Mouse (Mus musculus): ENCODE data around the gene Ly6g6f.

Gene Ly6g6f

DNA sequence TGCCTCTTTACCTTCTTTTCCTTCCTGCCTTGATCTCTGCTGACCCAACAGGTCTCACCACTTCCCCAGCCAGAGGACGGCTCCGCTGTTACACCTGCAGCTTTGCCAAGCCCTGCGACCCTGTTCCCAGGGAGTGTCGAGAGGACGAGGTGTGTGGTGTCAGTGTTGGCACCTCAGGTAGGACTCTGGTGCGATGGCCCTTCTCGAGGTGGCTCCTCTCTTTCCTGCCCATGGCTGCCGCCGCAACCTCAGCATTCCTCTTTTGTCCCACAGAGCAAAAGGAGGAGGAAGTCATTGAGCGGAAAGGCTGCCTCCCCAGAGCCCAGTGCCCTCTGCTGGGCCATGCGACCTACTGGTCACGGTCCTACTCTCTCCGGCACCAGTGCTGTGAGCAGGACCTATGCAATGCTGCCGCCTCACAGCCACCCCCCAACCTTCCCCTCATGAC is 7.6 kb downstream of the Ly6g6f start, which contains the start of gene Ly6g6d:
TSS of gene Ly6g6d (minus strand) at position 280 of the 448 bp plus-strand sequence.
- DNase-seq (ENCODE audit: extremely low spot score) = peak; percentile 54

DNA sequence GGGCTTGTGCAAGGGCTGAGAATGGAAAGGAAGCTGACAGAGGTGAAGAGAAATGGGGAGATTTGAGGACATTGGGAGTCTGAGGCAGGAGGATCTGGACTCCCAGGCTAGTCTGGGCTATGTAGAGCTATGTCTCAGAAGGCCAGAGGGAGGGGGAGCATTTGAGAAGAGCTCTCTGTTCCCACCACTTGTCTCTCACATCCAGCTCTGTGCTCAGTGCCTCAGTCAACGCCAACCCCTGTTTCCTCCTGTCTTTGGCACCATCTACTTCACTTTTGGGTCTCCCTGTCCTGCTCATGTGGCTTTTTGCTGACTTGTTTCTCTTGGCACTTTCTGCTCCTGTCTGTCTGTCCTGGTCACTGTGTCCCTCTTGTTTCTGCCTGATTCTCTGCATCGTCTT is 8.1 kb downstream of the Ly6g6f start:
- no peak for DNase-seq (ENCODE audit: extremely low spot score)

DNA sequence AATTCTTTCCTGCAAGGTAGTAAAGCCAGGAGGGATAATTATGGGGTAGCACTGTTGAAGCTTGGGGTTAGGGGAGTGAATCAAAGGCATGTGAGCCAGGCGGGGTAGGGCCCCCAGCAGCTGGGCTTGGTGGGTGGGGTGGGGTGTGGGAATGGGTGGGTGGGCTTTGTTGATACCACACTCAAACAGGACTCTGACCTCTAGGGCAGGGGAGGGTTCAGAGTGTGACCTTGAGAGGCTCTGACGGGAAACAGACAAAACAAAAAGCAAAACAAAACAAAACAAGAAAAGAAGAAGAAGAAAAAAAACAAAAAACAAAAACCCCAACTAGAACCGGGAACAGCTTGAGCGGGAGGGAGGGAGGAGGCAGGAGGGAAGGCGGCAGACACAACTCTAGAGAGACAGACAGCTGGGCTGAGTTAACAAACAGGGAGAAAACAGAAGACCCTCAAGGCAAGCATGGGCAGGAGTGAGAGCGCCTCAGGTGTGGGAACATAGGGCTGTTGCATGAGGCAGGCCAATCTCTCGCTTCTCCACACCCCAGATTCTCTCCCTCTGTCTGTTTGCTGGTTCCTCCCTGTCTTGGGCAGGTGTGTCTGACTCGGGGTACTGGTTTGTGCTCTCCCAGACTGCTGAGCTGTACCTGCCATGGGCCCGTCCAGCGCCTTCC is 8.8 kb downstream of the Ly6g6f start, which contains the start of gene Ly6g6e:
TSS of gene Ly6g6e (plus strand) at position 396 of the 670 bp plus-strand sequence.
- DNase-seq (ENCODE audit: extremely low spot score) = no peak

DNA sequence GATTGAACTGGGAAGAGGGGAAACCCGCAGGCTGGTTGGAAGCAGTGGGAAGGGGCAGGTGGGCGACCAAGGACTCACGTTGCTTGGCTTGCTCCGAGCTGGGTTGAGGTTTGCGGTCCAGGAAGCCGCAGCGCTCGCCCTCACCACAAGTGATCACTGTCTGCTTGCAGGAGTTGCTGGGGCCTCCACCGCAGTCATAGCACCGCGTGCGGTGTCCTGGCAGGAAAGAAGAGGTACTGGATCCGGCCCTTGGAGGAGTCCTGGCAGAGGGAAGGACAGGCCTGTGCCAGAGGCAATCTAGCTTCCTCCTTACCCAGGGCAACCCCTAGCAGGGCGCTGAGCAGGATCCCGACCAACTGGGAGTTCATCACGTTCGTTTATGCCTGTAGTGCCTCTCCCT is 11.3 kb downstream of the Ly6g6f start:
- DNase-seq (ENCODE audit: extremely low spot score) = no peak

DNA sequence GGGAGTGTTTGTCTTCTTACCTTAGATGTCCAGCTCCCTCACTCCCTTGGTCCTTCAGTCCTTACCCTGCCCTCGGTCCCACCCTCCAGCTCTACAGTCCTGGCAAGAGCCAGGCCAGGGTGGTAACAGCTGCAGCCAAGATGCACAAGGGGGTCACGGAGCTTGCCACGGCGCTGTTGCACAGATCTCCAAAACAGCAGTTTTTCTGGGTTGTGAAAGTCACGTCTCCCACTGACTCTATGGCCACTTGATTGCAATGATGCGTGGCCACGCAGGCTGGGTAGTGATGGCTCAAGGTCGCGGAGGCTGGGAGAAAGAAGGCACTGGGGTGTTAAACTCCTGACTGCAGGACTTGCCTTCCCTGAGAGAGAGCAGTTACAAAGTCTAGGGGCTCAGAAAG is 14.0 kb downstream of the Ly6g6f start:
- DNase-seq (ENCODE audit: extremely low spot score) = no peak

DNA sequence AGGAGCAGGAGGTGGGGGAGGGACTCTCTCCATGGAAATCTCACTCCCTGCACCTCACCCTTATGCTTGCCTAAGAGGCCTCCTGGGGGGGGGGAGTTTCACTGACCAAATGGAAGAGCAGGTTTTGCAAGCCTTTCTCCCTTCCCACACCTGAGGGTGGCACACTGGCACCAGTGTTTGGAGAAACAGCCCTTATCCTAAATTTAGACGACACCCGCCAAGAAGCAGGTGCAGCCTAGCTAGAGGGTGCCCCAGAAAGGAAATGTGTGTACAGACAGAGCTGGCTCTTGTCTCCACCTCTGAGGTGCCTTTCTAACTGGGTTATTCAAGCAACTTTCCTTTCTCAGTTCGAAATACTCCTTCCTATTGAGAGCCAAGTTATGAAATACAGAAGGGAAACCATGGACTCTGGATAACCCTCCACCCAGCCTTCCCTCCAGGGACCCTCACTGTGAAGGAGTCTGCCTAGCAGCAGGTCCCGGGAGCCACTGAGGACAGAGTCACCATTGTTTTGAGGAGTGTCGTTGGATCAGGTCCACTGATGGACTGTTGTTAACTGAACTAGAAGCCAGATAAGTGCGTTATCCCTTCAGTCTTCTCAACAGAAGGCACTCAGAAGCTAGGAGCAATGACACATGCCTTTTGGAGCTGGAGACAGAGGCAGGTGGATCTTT is 14.7 kb downstream of the Ly6g6f start:
- DNase-seq (ENCODE audit: extremely low spot score) = no peak

DNA sequence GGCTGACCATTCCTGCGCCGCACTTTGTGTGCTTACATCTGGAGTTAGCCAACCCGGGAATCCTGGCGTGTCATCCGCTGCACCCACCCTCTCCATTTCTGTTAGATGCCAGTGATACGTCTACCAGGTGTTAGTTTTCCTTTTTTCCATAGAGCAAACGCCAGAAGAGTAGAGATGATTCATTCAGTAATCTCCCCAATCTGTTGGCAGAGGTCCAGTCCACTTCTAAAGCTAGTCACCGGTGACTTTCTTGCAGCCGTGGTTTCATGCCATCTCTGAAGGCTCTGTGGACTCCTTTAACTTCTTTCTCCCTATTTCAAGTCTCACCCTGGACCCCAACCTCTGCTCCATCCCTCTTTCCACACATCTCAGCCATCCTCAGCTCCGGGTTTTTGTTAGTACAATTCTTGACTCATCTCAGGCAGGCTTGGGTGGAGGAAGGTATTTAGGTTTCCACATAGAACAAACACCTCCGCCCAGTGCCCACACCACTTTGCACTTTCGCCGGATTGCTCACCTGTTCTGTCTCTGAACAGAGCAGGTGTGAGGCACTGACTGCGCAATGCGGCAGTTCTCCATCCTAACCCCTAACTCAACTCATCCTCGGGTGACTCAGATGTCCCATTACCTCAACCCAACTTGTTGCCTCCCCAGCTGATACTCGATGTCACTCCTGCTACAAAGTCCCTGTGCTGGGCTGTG is 17.0 kb downstream of the Ly6g6f start:
- no peak for DNase-seq (ENCODE audit: extremely low spot score)

DNA sequence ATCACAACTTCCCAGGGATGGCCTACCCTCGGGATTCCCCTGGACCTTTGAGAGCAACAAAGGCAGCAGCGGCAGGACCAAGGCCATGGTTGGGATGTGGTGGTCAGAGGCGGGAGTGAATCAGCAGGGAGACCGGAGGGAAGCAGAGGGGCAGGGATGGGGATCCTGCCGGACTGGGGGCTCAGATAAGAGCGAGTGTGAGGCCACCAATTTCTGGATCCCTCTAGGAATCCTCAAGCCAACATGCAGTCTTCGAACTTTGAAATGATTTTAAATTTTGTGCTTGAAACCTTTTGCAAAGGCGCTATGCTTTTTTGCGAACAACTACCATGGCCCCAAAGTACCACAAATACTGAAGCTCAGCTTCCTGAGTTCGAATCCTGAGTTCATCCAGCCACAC is 19.3 kb downstream of the Ly6g6f start, which contains the start of gene Mpig6b:
TSS of gene Mpig6b (minus strand) at position 101 of the 400 bp plus-strand sequence.
- DNase-seq (ENCODE audit: extremely low spot score) = no peak

DNA sequence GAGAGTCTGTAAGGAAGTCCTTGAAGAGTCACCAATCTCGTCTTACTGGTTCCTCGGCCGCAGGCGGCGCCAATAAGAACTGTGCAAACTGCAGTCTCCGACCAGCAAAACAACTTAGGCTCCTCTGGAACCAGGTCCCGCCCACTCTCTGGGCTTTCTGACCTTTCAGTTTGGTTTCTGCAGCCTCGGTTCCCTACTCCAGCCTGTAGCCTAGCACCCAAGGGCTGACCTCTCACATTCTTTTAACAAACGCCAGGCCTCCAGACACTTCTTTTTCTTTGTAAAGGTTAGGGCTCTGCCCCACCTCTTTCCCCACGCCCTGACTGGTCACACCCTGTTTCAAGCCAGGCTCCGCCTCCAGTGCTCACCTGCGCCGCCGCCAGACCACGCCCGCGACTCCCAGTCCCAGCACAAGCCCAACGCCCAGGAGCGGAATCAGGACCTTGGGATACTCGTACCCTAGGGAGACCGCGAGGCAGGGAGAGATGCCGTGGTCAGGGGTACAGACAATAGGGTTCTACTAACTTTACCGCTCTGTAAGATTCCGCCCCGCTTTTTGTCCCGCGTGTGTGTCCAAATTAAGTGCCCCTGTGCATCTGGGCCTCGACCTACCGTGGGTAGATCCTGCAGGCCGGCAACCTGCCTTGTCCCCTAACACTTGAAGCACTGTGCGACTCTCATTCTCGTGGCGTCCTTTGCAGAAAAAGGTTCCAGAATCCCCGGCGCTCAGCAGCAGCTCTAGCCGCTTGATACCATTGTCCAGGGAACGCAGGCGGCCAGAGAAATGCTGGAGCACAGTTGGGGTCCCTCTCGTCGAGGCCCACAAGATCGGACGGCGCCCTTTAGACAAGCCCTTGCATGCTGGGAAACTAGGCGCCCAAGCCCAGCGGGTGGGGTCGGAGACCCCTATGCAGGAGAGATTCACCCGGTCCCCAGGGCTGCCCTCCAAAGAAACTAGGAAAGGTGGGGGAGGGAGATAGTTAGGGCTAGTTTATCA is 20.2 kb downstream of the Ly6g6f start, which contains the start of gene Ly6g6c:
TSS of gene Ly6g6c (plus strand) at position 438 of the 997 bp plus-strand sequence.
- peak; percentile 61 for DNase-seq (ENCODE audit: extremely low spot score)

DNA sequence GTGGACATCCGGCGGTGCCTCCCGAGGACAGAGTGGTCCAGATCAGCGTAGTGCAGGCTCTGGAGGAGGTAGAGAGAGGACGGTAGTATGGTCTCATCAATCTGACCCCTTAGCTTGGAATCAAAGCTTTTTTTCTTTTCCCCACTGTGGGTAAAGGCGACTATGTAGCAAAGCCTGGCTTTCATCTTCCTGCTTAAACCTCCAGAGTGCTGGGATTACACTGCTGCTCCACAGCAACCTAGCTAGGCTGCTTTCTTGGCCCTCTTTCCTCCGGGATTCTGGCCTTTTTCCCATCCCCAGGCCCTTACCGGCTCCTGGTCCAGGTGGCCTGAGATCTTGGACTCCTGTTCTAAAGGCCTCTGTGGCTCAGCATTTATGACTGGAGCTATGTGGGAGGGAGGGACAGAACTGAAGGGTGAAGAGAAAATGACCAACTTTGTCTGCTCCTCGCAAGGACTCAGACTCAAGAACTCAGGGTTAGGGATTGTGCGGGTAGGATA is 21.0 kb downstream of the Ly6g6f start:
- DNase-seq (ENCODE audit: extremely low spot score) = no peak

DNA sequence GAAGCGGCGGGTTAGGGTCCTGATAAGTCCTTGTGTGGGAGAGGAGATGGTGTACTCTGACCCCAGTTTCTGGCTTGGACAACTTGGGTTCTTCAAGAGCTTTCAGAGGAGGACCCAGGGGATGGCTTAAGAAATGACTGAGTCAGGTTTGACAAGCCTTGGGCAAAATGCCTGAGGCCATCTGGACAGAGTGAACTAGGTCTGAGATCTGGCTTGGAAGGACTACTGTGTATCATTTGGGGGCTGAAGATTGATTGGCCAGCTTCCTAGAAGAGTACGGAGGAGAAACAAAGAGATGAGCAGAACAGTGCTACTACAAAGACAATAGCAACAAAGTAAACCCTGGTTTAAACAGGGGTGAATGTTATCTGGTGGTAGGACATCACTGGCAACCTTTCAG is 21.9 kb downstream of the Ly6g6f start:
- DNase-seq (ENCODE audit: extremely low spot score) = no peak

DNA sequence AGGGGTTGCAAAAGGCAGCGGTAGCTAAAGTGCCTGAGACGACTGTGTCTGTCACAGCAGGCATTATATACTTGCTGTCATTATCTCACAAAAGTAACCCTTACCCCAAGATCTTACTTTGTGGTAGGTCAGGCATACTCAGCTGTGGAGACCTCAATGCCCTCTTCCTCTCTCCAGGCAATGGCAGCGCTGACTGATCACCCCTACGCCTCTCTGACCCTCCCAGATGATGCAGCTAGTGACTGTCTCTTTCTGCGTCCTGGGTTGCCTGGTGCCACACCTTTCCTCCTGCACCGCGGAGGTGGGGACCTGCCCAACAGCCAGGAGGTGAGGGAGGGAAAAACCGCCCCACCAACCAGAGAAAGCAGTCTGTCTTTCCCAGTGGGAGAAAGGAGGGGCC is 24.1 kb downstream of the Ly6g6f start:
- DNase-seq (ENCODE audit: extremely low spot score) = no peak

DNA sequence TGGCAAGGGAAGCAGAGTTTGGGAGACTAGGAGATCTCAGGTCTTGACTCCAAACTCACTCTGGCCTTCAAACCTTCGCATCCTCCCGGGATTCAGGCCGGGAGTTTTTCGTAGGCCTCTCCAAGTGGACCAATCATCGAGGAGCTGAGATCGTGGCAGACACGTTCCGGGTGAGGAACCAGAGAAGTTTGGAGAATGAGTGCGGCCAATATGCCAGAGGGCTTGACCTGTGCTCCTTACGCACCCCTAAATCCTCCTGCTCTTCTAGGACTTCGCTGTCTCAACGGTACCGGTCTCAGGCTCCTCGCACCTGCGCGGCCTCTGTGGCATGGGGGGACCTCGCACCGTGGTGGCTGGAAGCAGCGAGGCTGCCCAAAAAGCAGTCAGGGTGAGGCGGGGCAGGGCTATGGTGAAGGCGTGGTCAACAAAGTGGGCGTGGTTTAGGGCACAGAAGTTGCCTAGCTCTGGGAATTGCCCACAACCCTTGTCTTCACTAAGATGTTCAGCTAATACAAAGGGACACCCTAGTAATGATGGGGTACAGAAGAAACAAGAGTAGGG is 24.6 kb downstream of the Ly6g6f start:
- no peak for DNase-seq (ENCODE audit: extremely low spot score)

DNA sequence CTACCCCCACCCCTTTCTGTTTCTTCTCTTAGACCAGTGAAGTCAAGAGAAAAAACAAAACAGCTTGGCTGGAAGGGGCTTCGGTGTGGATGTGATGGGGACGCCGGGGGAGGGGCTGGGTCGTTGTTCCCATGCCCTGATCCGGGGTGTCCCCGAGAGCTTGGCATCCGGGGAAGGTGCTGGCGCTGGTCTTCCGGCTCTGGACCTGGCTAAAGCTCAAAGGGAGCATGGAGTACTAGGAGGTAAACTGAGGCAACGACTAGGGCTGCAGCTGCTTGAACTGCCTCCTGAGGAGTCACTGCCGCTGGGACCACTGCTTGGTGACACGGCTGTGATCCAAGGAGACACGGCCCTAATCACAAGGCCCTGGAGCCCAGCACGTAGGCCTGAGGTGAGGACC is 25.3 kb downstream of the Ly6g6f start:
- no peak for DNase-seq (ENCODE audit: extremely low spot score)

DNA sequence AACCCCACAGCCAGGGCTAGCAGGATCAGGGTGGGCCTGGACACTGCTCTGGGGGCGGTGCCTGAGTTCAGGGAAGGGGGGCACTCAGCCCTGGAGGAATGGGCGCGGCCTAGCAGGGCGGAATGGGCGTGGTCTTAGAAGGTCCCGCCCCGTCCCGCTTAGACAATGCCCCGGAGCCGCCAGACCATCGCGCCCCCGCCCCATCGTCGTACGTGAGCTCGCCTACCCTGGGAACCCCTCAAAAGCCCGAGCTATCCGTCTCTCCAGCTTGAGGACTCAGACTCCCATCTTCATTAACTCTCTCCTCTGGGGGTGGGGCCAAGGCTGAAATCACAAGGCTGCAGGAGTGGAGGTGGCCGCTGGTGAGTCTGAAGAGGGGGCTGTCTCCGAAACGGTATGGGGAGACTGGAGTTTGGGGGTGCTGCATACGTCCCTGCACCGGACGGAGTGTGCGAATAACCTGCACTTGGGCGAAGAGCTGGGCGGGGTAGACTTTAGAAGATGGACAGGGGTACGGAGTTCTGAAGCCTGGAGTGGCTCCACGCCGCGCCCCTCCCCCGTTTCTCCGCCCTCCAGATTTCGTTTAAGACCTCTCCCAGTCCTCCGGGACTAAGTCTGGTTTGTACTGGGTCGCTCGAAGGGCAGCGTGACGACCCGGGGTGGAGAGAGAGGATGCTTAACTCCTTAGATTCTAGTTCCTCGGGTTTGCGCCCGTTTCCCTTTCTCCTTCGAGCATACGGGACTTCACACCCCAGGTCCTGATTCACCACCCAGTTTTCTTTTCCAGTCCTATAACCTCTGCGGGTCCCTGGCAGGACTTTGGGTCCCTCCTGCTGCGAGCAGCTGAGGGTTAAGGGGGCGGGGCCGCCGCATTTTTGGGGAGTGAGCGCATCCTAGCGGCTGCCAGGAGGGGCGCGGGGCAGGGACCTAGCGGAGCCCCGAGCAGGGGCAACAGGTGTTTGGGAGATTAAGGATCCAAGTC is 26.2 kb downstream of the Ly6g6f start, which contains the start of gene Ddah2:
TSS of gene Ddah2 (plus strand) at position 125 of the 982 bp plus-strand sequence.
- peak; percentile 95 for DNase-seq (ENCODE audit: extremely low spot score)

DNA sequence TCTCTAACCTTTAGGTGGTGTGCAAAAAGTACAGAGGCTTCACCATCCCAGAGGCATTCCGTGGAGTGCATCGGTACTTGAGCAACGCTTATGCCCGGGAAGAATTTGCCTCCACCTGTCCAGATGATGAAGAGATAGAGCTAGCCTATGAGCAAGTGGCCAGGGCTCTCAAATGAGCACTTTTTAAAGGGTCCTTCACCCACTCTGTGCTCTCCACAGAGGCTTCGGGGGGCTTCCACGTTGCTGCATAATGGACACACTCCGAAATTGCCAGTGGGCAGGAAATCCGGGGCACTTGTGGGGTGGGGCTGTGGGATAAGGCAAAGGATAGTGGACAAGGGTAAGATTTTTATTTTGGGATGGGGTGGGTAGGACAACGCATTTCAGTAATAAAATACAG is 27.1 kb downstream of the Ly6g6f start:
- DNase-seq (ENCODE audit: extremely low spot score) = no peak

DNA sequence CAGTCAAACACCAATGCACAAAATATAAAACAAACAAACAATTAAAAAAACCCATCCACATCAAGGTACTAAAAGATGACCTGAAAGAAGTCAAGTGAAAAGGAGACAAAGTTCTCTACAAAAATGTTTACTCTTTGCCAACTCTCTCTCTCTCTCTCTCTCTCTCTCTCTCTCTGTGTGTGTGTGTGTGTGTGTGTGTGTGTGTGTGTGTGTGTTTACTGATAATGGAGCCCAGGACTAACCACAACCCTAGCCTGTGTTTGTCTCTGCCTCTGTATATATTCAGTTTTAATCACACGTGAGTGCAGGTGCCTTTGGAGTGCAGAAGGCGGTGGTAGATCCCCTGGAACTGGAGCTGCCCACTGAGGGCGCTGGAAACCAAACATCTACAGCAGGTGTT is 28.3 kb downstream of the Ly6g6f start:
- DNase-seq (ENCODE audit: extremely low spot score) = no peak

DNA sequence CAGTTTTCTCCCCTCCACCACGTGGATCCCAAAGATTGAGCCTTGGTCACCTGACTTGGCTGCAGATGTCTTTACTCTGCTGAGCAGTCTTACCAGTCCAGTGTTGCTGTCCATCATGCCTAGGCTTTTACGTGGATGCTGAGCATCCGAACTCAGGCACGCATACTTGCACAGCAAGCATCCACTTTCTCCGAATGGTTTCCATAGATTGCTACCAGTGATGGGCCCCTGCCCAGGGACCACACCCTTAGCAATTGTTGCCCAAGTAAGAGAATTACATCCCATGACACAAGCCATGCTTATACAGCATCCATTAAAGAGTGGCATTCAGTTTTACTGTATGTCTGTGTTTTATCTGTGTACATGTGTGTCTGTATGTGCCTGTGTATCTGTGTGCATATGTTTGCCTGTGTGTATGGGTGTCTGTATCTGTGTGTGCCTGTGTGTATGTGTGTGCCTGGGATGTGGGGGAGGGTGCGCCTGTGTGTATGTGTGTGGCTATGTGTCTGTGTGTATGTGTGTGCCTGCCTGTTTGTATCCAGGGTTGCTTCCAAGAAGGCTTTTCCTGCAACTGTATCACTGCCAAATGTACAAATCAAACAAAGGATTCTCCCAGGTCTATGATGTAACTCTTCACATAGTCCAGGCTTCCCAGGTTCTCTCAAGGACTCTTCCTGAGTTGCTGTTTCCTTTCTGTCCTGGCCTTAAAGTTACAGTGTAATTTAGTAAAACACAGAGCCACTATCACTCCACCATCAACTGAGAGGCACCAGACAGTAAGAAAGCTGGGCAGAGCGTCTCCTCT is 29.5 kb downstream of the Ly6g6f start:
- no peak for DNase-seq (ENCODE audit: extremely low spot score)

Measured in embryo, embryonic 9.5 days (tissue).